Mouse (Mus musculus) layer of hippocampus, postnatal 10 days (tissue): ENCODE results near the gene Krt90. TPM values are rescaled to one million over a fixed set of nuclear protein-coding genes. Genes with fewer than 3 reads are reported as not detected.
A peak's percentile ranks its signal among the peaks of the same experiment; 100 is the strongest.
"Not testable (repeated sequence)": the region's sequence is repeated elsewhere in the genome, so short reads cannot be mapped to it uniquely, and the experiment has no call there.

Source experiments
- DNase-seq, 2 experiments: peaks; one replicate each; pipeline ENCODE4 v3.0.0; 2021; ENCODE audit warnings: low spot score in 2 of 2
- microRNA-seq, 2 experiments: library from miRNA; unstranded; fragments of <30 nt; microRNA quantifications; one replicate each; pipeline ENCODE4 v1.2.0; 2021
- total RNA-seq, 2 experiments: library from RNA; stranded (reverse); gene quantifications; 2 replicates each; pipeline ENCODE4 v1.2.3; 2021

Krt90 gene
- total RNA-seq, 2 experiments from 2014 or later: 0.25 TPM; not detected in 1

- peak; percentile 84 to 87 for DNase-seq
Observed at GRCm38 (mm10) chr15:101519792-101520191, 43.0 kb downstream of the Krt90 start.

GRCm38 (mm10) chr15:101517161-101517560, 45.6 kb downstream of the Krt90 start, which contains the start of gene Gm49425:
Gm49425 (minus strand) TSS chr15:101517261.
- DNase-seq: not testable (repeated sequence)

GRCm38 (mm10) chr15:101508247-101508646, 54.5 kb downstream of the Krt90 start:
- DNase-seq: no peak

- no peak for DNase-seq
Observed at GRCm38 (mm10) chr15:101506896-101507758, 55.6 kb downstream of the Krt90 start.

Small RNA genes lying within 50 kb of the gene (microRNA-seq; reads per million reads assigned to microRNA genes)
- 0 reads per million in 2 experiments for gene Gm44393
- gene Gm44460: 0 reads per million in 2 experiments

Other genes with a start within 250 kb of the Krt90 start
- under 1 TPM in 1 of 2 experiments, not detected in 1; 0.23 TPM for gene Krt80, start 192.8 kb downstream of the Krt90 start, total RNA-seq
- gene Krt7, start 151.9 kb downstream of the Krt90 start, total RNA-seq: not detected
- gene Krt87, start 124.1 kb downstream of the Krt90 start, total RNA-seq: under 1 TPM; 0.55 to 0.62 TPM
- not detected for gene Krt88, start 115.2 kb downstream of the Krt90 start, total RNA-seq
- gene Krt81, start 99.2 kb downstream of the Krt90 start, total RNA-seq: not detected
- gene Krt86, start 89.5 kb downstream of the Krt90 start, total RNA-seq: under 1 TPM in 1 of 2 experiments, not detected in 1; 0.23 TPM
- gene Krt83, start 71.4 kb downstream of the Krt90 start, total RNA-seq: not detected
- gene Gm49425, start 45.7 kb downstream of the Krt90 start, total RNA-seq: not detected
- not detected for gene Krt84, start 30.1 kb downstream of the Krt90 start, total RNA-seq
- not detected for gene Krt82, start 12.3 kb downstream of the Krt90 start, total RNA-seq
- gene Krt75, start 11.0 kb upstream of the Krt90 start, total RNA-seq: under 1 TPM in 1 of 2 experiments, not detected in 1; 0.13 TPM
- not detected for gene Gm5414, start 65.2 kb upstream of the Krt90 start, total RNA-seq
- gene Gm5478, start 84.4 kb upstream of the Krt90 start, total RNA-seq: not detected
- gene Krt6b, start 117.3 kb upstream of the Krt90 start, total RNA-seq: not detected
- not detected for gene Krt6a, start 131.4 kb upstream of the Krt90 start, total RNA-seq
- not detected for gene Krt5, start 149.9 kb upstream of the Krt90 start, total RNA-seq
- not detected for gene Krt71, start 180.2 kb upstream of the Krt90 start, total RNA-seq
- gene Krt72, start 223.5 kb upstream of the Krt90 start, total RNA-seq: not detected
- 1 to 10 TPM; 2.7 to 4.4 TPM for gene Krt73, start 239.4 kb upstream of the Krt90 start, total RNA-seq